Mouse (Mus musculus): ENCODE measurements around the gene Prr19.

The Prr19 gene

DNA sequence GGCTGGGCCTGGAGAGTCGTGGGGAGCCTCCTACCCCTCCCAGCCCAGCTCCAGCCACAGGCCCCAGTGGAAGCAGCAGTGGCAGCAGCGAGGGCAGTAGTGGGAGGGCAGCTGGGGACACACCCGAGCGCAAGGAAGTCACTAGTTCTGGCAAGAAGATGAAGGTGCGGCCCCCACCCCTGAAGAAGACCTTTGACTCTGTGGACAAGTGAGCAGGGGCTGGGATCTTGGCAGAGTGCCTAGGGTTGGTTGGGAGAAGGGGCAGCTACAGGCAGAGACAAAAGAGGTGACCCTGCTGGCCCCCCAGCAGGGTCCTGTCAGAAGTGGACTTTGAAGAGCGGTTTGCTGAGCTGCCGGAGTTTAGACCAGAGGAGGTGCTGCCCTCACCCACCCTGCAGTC is 9.1 kb upstream of the Prr19 start:
- DNase-seq (ENCODE audit: extremely low spot score, low spot score), result no peak

DNA sequence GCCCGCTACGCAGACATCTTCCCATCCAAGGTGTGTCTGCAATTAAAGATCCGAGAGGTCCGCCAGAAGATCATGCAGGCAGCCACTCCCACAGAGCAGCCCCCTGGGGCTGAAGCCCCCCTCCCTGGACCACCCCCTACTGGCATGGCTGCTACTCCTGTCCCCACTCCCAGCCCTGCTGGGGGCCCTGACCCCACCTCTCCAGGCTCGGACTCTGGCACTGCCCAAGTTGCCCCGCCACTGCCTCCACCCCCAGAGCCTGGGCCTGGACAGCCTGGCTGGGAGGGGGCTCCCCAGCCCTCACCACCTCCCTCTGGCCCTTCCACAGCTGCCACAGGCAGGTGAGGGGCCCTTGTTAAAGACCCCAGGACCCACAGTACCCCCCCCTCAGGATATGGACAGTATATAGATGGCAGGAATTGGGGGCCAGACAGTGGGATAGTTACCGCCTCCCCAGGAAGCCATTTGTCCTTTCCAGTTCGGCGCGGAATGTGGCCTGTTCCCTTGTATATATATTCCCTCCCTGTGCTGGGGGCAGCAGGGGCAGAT is 7.9 kb upstream of the Prr19 start:
- no peak for DNase-seq (ENCODE audit: extremely low spot score, low spot score)

DNA sequence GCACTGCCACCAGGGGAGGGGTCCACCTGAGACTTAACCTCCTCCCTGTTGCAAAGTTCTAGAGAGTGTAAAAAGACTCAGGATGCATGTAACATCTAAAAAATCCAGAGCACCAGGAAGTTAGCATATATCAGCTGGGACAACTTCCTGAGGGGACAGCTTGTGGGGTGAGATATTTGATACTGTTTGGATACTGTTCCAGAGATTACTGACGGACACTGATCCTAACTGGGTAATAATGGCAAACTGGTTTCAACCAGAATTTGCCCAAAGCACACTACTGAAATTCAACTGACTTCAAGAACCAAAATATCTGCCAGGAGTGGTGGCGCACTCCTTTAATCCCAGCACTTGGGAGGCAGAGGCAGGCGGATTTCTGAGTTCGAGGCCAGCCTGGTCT is 6.7 kb upstream of the Prr19 start:
- no peak for DNase-seq (ENCODE audit: extremely low spot score, low spot score)

DNA sequence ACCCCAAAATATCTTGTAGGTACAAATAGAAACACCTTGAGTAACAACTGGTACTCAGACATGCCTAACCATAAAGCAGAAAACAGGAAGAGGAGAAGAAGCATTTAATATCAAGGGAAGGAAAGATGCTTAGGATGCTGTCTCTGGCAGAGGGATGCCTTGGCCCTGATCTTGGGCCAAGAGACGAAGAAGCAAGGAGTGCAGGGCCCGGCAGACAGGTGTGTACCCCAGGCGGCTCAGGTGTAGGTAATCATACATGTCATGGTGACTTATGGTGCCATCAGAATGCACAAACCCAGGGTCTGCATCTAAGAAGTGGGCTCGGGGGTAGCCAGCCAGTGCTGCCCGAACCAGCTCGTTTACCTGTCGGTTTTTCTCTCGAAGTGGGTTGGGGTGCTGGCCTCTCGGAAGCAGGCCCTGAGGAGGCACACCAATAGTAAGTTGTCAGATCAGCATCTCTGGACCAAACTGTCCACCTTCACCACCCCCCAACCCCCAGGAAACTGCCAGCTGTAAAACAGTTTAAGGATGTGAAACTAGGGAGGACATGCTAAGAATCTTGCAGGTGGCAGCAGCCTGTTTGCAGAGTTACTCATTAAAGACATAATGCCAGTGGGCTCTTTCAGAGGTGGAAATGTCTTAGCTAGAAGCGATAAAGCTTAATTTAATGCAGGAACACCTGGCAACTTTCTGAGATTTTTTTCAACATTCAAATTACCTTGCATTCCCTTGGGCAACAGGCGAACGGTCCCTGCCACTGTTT is 6.1 kb upstream of the Prr19 start:
- no peak for DNase-seq (ENCODE audit: extremely low spot score, low spot score)

DNA sequence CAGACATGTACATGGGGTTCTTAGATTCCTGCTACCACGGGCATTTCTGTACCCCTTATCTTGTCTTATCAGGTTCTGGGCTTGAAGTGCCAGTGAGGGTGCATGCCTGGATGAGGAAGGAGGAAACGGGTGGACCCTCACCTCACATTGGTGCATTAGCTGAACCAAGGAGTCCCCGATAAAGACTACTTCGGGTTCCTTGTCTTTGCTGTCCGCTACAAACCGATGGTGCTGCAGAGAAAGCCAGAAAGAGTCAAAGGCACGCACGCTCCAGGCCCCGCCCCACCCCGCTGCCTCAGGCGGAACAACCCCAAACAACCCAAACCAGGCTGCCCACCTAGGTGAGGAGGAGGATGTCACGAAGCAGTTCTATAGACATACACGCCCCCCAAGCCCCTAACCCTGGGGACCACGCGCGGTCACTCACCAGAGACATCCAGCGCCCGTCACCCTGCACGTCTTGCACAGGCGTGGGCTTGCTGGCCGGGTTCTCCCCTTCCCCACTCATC is 4.2 kb upstream of the Prr19 start:
- DNase-seq (ENCODE audit: extremely low spot score, low spot score), result no peak

DNA sequence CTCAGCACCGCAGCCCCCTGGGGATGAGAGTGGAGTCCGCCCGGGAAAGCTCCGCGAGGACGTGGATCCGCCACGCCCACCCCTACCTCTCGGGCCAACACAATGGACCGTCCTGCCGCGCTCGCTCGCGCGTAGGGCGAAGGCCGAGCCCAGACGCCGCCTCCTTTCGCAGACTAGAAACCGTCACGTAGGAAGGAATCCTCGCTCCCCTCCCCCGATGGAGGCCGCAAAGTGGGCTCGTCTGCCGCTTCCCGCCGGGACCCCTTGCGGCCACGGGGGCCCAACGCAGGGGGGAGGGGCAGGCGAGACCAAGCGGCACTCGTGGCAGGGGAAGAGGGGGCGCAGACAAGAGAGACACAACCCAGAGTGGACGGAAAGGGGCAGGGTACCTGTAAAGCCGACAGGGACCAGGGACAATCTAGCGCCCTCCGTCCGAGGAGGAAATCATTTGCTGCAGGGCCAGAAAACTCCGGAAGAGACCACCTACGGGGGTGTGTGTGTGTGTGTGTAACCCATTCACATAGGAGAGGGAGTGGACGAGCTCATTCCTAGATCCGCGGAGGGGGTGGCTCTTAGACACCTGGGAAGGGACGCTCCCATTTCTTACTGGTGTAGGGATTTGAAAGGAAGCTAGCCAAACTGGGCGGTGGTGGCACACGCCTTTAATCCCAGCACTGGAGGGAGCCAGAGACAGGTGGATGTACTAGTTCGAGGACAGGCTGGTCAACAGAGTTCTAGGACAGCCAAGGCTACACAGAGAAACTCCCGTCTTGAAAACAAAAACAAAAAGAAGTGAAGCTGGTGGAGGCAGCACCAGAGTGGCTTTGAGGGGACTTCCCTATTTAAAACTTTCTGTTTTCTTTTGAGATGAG is 3.5 kb upstream of the Prr19 start, which contains the start of gene Pafah1b3:
Gene Pafah1b3, minus strand, starts transcription at position 533 of the 872 bp plus-strand sequence.
- DNase-seq (ENCODE audit: extremely low spot score, low spot score), result peak; percentile 90

DNA sequence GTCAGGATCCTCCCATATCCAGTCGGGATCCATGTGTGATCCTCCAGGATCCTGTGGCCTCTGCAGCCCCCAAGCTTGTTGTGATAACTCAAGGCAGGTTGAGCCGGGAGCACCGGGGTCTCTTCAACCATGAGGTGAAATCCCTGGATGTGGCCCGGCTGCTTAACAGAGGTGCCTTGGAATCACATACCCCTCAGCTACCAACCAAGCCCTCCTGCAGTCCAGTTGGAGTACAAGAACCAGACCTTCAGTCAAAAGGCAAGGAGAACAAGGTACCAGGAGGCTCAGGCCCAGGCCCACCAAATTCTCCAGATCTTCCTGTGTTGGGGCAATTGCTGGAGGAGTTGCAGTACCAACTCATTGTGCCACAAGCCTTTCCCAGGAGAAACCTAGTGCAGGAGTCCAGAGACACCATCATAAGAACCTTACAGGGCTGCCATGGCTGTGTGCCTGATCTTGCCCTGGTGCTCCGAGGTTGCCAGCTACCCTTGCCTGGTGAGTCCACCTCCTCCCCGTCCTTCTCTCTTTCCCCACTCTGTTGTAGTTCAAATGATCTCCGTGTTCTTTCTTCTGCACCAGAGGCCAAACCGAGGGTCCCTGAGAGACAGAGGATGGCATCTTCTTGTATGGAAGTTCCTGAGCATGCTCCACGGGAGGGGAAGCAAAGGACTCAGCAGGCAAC is 1.9 kb downstream of the Prr19 start:
- DNase-seq (ENCODE audit: extremely low spot score, low spot score), result no peak

DNA sequence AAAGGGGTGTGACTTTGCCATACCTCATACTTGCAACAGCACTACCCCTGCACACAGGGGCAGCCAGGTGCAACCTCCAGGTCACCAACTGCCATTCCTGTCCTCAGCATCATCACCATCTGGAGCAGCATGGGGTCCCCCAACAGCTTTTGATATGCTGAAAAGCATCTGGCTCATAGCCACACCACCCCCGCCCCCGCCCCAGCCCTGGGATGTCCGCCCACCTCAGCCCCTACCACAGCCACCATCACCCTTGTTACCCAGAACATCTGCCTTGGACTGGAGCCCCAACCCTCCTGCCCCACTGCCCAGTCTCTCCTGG is 2.4 kb downstream of the Prr19 start:
- no peak for DNase-seq (ENCODE audit: extremely low spot score, low spot score)

DNA sequence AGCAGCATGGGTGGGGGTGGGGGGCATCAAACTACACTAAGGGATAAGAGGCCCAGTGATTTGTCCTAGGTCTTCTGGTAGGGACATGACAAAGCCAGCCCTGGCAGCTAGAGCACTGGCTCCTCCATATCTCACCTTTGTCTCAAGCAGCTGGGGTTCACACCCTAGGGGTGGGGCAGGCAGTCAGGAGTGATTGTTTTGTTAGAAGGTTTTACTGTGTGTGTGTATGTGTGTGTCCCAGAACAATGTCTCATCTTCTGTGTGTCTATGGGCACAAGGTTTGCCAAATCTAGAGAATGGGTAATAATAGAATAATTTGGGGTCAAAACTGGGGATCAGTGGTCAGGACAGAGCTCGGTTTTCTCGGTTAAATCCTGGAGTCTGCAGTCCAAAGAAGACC is 4.3 kb downstream of the Prr19 start:
- no peak for DNase-seq (ENCODE audit: extremely low spot score, low spot score)

DNA sequence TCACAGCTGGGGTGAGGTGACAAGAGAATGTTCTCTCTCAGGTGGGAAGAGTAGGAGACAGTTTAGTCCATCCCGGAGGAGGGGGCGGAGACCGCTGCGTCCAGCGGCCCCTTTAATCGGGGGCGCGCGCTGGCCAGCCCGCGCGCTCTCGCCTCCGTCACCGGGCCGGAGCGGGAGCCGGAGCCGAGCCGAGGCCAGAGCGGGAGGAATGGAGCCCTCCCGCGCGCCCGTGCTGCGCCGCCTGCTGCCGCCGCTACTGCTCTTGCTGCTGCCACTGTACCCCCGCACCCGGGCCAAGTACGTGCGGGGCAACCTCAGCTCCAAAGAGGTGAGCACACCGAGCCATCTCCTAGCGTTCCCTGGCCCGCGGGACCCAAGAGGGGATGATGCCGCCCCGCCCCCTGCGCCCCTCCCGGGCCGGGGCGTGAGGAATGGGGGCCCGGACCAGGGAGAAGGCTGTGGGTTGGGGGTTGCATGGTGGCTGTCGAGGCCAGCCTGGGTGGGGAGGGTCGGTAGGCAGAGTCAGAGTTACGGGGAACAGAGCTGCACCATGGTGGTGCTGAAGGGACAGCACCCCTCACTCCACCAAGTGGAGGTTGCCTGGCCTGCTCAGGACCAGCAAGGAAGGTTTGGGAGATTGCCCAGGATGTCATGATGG is 4.9 kb downstream of the Prr19 start, which contains the start of gene Tmem145:
Gene Tmem145, plus strand, starts transcription at position 151 of the 658 bp plus-strand sequence.
- DNase-seq (ENCODE audit: extremely low spot score, low spot score), result peak; percentile 78

DNA sequence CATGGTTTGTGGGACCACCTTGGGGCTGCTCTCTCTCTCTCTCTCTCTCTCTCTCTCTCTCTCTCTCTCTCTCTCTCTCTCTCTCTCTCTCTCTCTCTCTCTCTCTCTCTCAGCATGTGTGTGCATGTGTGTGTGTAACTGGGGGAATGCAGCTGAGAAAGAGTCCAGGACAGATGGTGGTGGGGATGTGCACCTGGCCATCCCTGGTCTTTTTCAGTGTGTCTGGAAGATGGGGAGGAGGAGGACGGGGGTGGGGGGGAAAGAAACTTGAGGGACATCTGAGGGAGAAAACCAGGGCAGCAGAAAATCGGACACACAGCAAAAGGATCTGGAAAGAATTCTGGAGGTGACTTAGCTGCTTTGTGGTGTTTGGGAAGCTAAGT is 5.4 kb downstream of the Prr19 start:
- no peak for DNase-seq (ENCODE audit: extremely low spot score, low spot score)

DNA sequence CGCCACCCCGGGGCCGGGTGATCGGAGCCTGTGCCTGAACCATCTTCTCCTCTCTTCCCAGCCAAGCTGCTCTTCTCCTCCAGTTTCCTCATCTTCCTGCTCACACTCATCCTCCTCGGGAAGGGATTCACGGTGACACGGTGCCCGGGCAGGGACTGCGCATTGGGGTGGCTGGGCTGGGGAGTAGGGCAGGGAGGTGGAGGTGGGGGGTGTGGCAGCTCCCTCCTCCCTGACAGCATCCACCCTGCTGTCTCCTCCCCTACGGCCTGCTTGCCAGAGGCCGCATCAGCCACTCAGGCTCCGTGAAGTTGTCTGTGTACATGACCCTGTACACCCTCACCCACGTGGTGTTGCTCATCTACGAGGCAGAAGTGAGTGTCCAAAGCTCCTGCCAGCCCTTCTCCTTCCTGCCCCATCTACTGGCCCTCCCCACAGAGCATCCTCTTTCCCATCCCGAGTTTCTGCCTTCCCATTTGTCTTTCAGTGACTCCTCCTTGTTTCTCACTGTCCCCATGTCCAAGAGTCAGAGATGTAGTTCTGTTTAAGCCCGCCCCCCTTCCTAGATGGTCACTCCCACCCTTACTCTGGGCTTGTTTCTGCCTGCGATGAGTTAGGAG is 7.6 kb downstream of the Prr19 start:
- no peak for DNase-seq (ENCODE audit: extremely low spot score, low spot score)

DNA sequence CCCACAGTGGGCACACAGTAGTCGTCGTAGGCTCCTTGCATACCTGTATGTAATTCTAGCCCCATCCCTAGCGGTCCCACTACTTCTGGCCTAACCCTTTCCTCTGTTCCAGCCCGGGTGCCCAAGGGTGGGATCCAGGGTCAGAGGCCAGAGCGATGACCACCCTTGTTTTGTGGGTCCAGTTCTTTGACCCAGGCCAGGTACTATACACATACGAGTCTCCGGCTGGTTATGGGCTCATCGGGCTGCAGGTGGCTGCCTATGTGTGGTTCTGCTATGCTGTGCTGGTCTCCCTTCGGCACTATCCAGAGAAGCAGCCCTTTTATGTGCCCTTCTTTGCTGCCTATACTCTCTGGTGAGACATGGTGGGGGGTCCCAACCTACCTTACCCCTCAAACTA is 8.2 kb downstream of the Prr19 start:
- no peak for DNase-seq (ENCODE audit: extremely low spot score, low spot score)

DNA sequence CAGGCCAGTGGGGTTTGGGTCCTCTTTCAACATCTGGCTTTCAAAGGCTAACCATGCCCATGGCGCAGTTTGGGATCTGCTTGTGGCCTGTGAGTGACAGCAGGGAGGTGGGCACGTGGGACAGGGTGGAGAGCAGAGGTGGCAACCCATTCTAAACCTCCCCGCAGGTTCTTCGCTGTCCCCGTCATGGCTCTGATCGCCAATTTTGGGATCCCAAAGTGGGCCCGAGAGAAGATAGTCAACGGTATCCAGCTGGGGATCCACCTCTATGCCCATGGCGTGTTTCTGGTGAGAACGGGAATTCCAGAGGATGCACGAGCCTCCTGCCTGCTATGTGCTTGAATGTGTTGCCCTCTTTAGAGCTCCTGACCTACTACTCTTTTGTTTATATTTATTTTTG is 10.0 kb downstream of the Prr19 start:
- DNase-seq (ENCODE audit: extremely low spot score, low spot score), result no peak

DNA sequence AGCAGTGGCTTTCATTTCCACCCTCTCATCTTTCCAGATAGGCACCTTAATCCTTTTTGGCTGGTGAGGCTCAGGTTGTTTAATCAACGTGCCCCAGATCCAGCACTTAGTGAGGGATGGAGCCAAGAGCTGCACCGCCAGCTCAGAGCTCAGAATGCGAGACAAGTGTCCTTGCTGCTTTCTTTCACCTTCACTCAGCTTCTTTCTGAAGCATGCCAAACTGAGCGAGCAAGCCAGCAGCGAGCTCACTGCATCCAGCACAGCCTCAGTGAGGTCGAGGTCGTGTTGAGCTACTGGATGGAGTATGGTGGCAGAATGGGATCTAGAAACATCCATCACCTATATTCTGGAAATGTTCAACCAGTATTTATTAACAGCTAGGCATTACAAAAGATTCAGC is 12.1 kb downstream of the Prr19 start:
- DNase-seq (ENCODE audit: extremely low spot score, low spot score), result no peak

DNA sequence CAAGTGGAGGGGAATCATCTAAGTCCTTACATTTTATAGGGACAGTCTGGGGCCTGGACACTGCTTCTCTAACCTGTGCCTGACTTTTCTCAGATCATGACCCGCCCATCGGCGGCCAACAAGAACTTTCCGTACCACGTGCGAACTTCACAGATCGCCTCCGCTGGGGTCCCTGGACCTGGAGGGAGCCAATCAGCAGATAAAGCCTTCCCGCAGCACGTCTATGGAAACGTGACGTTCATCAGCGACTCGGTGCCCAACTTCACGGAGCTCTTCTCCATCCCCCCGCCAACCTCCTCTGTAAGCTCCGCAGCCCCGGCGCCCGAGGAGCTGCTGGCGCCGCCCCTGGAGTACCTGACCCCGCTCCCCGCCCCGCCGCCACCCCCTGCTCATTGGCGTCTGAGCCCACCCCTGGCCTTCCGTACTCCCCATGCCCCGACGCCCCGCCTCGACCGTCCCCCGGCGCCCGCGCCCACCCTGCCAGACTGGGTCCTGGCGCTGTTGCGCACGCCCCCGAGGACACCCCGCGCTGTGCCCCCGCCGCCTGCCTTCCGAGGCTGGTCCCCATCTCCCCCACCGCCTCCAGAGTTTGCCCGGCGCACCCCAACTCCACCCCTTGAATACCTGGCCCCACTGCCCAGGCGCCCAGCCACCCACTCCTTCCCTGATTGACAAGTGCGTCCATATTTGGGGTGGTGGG is 13.5 kb downstream of the Prr19 start:
- DNase-seq (ENCODE audit: extremely low spot score, low spot score), result no peak

DNA sequence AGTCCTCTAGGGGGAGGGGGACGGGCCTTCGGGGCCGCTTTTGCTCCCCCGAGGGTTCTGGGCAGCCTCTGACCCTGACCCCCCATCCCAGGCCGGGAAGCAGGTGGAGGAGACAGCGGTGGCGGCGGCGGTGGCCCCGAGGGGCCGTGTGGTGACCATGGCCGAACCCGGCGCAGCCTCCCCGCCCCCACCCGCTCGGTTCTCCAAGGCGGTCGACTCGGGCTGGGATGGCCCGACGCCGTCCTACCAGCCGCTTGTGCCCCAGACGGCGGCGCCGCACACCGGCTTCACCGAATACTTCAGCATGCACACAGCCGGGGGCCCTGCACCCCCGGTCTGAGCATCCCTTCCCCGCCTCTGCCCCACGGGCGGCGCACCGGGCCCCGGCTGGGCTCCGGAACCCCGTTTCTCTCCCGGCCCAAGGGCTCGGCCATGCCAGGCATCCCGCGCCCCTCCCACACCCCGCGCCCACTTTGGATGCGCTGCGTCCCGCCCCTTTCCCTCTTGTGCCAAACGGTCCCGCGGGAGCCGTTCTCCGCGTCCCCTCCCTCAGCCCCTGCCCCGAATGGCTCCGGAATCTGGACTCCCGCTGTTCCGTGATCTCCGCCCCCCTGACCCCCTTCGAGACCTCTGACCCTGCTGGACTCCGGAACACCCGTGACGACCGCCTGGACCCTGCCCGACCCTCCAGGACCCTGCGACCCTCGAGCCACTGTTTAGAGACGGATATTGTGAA is 14.3 kb downstream of the Prr19 start:
- peak; percentile 50 for DNase-seq (ENCODE audit: extremely low spot score, low spot score)

DNA sequence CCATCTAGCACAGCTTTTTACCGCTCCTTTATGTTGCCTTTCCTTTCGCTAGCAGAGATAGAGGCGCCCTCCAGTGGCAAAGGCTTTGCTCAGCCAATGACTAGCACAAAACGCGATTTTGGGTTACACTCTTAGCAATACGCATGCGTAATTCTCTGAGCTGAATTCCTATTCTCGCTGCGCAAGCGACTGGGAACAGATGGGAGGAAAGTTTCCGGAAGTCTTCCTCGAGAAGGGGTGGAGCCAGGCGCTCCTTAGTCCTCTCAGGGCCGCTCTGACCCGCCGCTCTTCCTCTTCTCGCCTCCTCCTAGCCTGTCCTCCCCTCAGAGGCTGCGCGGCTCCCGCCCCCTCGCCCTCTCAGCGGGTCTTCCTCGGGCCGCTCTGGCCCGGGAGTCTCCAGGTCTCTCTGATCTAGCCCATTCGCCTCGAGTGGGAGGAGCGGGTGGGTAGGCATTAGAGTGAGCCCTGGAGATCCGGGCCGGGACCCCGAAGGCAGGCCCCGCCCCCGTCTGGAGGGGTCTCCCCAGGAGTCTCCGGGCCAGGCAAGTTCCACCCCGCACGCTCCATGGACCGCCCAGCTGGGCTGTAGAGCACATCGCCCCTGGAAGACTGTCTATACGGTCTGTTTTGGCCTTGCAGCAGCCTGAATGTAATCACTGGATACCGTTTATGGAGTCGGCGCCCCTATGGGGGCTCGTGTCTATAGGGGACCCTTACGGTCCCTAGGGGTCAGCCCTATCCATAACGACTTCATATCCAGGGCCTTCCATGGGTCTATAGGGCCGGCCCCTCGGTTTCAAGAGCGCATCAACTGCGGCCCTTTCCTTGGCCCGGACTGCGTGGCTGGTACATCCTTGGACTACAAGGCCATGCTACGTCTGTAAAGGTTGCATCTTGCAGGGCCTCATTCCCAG is 15.6 kb downstream of the Prr19 start, which contains the start of gene Megf8:
Gene Megf8, plus strand, starts transcription at position 633 of the 914 bp plus-strand sequence.
- DNase-seq (ENCODE audit: extremely low spot score, low spot score), result peak; percentile 95

All from neural tube, embryonic 10.5 days (tissue).